Mouse (Mus musculus): ENCODE measurements around the gene Amd1. TPM values are rescaled to one million over a fixed set of nuclear protein-coding genes. Genes with fewer than 3 reads are reported as not detected.

The Amd1 gene
- polyA plus RNA-seq, 1 experiment from 2014 or later, result 47.5 TPM

- Histone ChIP-seq H3K36me3 (replicated peaks; ENCODE audit: control insufficient read depth, insufficient read depth) (no peaks in the 10 kb centered on the region), H3K4me1 (replicated peaks; ENCODE audit: control insufficient read depth, insufficient read depth, low read length) (no peaks in the 10 kb centered on the region), H3K27me3 (ENCODE audit: control insufficient read depth, insufficient read depth, low read length) (no peaks in the 10 kb centered on the region), H3K4me2 (replicated peaks) (no peak within 1 kb of the TSS), H3K27ac (no peak within 1 kb of the TSS), H3K4me3 (replicated peaks; ENCODE audit: low read length) (no peak within 1 kb of the TSS), H3K9ac (no peak within 1 kb of the TSS), H3K9me3 (ENCODE audit: control insufficient read depth, low read length) (no peaks in the 10 kb centered on the region)
- DNase-seq (ENCODE audit: low spot score) (no peak), ATAC-seq (ENCODE audit: low FRiP score) (no peak)
- WGBS, result 50% methylated on average over 13 of the region's 13 CpGs
Measured at GRCm38 (mm10) chr10:40339351-40339964, 37.5 kb upstream of the Amd1 start, which contains the start of gene Cdk19. TSS of gene Cdk19 (plus strand) at chr10:40339564.

- no peak overlapping the region for H3K27ac ChIP-seq
- no peaks in the 10 kb centered on the region for H3K27me3 ChIP-seq (ENCODE audit: control insufficient read depth, insufficient read depth, low read length)
- no peak overlapping the region for H3K4me2 ChIP-seq (replicated peaks)
- no peaks in the 10 kb centered on the region for H3K4me1 ChIP-seq (replicated peaks; ENCODE audit: control insufficient read depth, insufficient read depth, low read length)
- no peak overlapping the region for H3K9ac ChIP-seq
- 74% methylated on average over 6 of the region's 6 CpGs for WGBS
- no peaks in the 10 kb centered on the region for H3K36me3 ChIP-seq (replicated peaks; ENCODE audit: control insufficient read depth, insufficient read depth)
- no peaks in the 10 kb centered on the region for H3K9me3 ChIP-seq (ENCODE audit: control insufficient read depth, low read length)
- ATAC-seq (ENCODE audit: low FRiP score), result no peak
- no peak for DNase-seq (ENCODE audit: low spot score)
- no peak overlapping the region for H3K4me3 ChIP-seq (replicated peaks; ENCODE audit: low read length)
Measured at GRCm38 (mm10) chr10:40332864-40333263, 30.9 kb upstream of the Amd1 start.

GRCm38 (mm10) chr10:40330262-40330661 is 28.3 kb upstream of the Amd1 start:
- H3K4me3 ChIP-seq (replicated peaks; ENCODE audit: low read length), result no peak overlapping the region
- H3K4me2 ChIP-seq (replicated peaks), result no peak overlapping the region
- no peaks in the 10 kb centered on the region for H3K4me1 ChIP-seq (replicated peaks; ENCODE audit: control insufficient read depth, insufficient read depth, low read length)
- no peaks in the 10 kb centered on the region for H3K36me3 ChIP-seq (replicated peaks; ENCODE audit: control insufficient read depth, insufficient read depth)
- no peak overlapping the region for H3K27ac ChIP-seq
- H3K27me3 ChIP-seq (ENCODE audit: control insufficient read depth, insufficient read depth, low read length), result no peaks in the 10 kb centered on the region
- H3K9ac ChIP-seq, result no peak overlapping the region
- DNase-seq (ENCODE audit: low spot score), result no peak
- WGBS, result 88% methylated on average over 1 of the region's 1 CpGs
- H3K9me3 ChIP-seq (ENCODE audit: control insufficient read depth, low read length), result no peaks in the 10 kb centered on the region
- no peak for ATAC-seq (ENCODE audit: low FRiP score)

GRCm38 (mm10) chr10:40328004-40328551 is 26.1 kb upstream of the Amd1 start:
- ATAC-seq (ENCODE audit: low FRiP score), result no peak
- WGBS, result 79% methylated on average over 9 of the region's 9 CpGs

GRCm38 (mm10) chr10:40320306-40320705 is 18.3 kb upstream of the Amd1 start:
- Histone ChIP-seq H3K4me3 (replicated peaks; ENCODE audit: low read length) (no peak overlapping the region), H3K9me3 (ENCODE audit: control insufficient read depth, low read length) (no peaks in the 10 kb centered on the region), H3K9ac (no peak overlapping the region), H3K27ac (no peak overlapping the region), H3K4me1 (replicated peaks; ENCODE audit: control insufficient read depth, insufficient read depth, low read length) (no peaks in the 10 kb centered on the region), H3K27me3 (ENCODE audit: control insufficient read depth, insufficient read depth, low read length) (no peaks in the 10 kb centered on the region), H3K4me2 (replicated peaks) (no peak overlapping the region), H3K36me3 (replicated peaks; ENCODE audit: control insufficient read depth, insufficient read depth) (no peaks in the 10 kb centered on the region)
- 93% methylated on average over 10 of the region's 10 CpGs for WGBS
- ATAC-seq (ENCODE audit: low FRiP score) (no peak), DNase-seq (ENCODE audit: low spot score) (no peak)

More at GRCm38 (mm10) chr10:40328004-40328551, 26.1 kb upstream of the Amd1 start:
- Histone ChIP-seq H3K36me3 (replicated peaks; ENCODE audit: control insufficient read depth, insufficient read depth) (no peaks in the 10 kb centered on the region), H3K27ac (no peak overlapping the region), H3K9ac (no peak overlapping the region), H3K9me3 (ENCODE audit: control insufficient read depth, low read length) (no peaks in the 10 kb centered on the region), H3K4me2 (replicated peaks) (no peak overlapping the region), H3K4me3 (replicated peaks; ENCODE audit: low read length) (no peak overlapping the region), H3K4me1 (replicated peaks; ENCODE audit: control insufficient read depth, insufficient read depth, low read length) (no peaks in the 10 kb centered on the region), H3K27me3 (ENCODE audit: control insufficient read depth, insufficient read depth, low read length) (no peaks in the 10 kb centered on the region)
- no peak for DNase-seq (ENCODE audit: low spot score)

- no peak for ATAC-seq (ENCODE audit: low FRiP score)
- Histone ChIP-seq H3K4me1 (replicated peaks; ENCODE audit: control insufficient read depth, insufficient read depth, low read length) (no peaks in the 10 kb centered on the region), H3K9ac (no peak overlapping the region), H3K27ac (no peak overlapping the region), H3K9me3 (ENCODE audit: control insufficient read depth, low read length) (no peaks in the 10 kb centered on the region), H3K4me2 (replicated peaks) (no peak overlapping the region), H3K27me3 (ENCODE audit: control insufficient read depth, insufficient read depth, low read length) (no peaks in the 10 kb centered on the region), H3K36me3 (replicated peaks; ENCODE audit: control insufficient read depth, insufficient read depth) (no peaks in the 10 kb centered on the region), H3K4me3 (replicated peaks; ENCODE audit: low read length) (no peak overlapping the region)
- no peak for DNase-seq (ENCODE audit: low spot score)
- WGBS, result 73% methylated on average over 7 of the region's 7 CpGs
Measured at GRCm38 (mm10) chr10:40316841-40317585, 15.0 kb upstream of the Amd1 start.

GRCm38 (mm10) chr10:40312781-40313180 is 10.8 kb upstream of the Amd1 start:
- H3K27ac ChIP-seq, result no peak overlapping the region
- H3K4me1 ChIP-seq (replicated peaks; ENCODE audit: control insufficient read depth, insufficient read depth, low read length), result no peaks in the 10 kb centered on the region
- no peaks in the 10 kb centered on the region for H3K36me3 ChIP-seq (replicated peaks; ENCODE audit: control insufficient read depth, insufficient read depth)
- no peak overlapping the region for H3K4me3 ChIP-seq (replicated peaks; ENCODE audit: low read length)
- no peak overlapping the region for H3K4me2 ChIP-seq (replicated peaks)
- WGBS, result 85% methylated on average over 4 of the region's 4 CpGs
- no peaks in the 10 kb centered on the region for H3K27me3 ChIP-seq (ENCODE audit: control insufficient read depth, insufficient read depth, low read length)
- ATAC-seq (ENCODE audit: low FRiP score) (no peak), DNase-seq (ENCODE audit: low spot score) (no peak)
- H3K9ac ChIP-seq, result no peak overlapping the region
- H3K9me3 ChIP-seq (ENCODE audit: control insufficient read depth, low read length), result no peaks in the 10 kb centered on the region

- 55% methylated on average over 6 of the region's 6 CpGs for WGBS
- Histone ChIP-seq H3K4me2 (replicated peaks) (no peak overlapping the region), H3K4me3 (replicated peaks; ENCODE audit: low read length) (no peak overlapping the region), H3K9me3 (ENCODE audit: control insufficient read depth, low read length) (0 out of 2 replicates have a peak, but pooled peaks cover 2% of the 10 kb centered on the region), H3K27ac (no peak overlapping the region), H3K27me3 (ENCODE audit: control insufficient read depth, insufficient read depth, low read length) (no peaks in the 10 kb centered on the region), H3K36me3 (replicated peaks; ENCODE audit: control insufficient read depth, insufficient read depth) (no peaks in the 10 kb centered on the region), H3K9ac (no peak overlapping the region), H3K4me1 (replicated peaks; ENCODE audit: control insufficient read depth, insufficient read depth, low read length) (no peaks in the 10 kb centered on the region)
- ATAC-seq (ENCODE audit: low FRiP score) (no peak), DNase-seq (ENCODE audit: low spot score) (no peak)
Measured at GRCm38 (mm10) chr10:40309884-40310635, 8.1 kb upstream of the Amd1 start.

All from hindbrain, embryonic 14.5 days (tissue).